ENCODE assay signal across 8 mouse cellular contexts in genomic region chr5:76869553-76869952, GRCm38 (mm10). TPM values are rescaled to one million over a fixed set of nuclear protein-coding genes. Genes with fewer than 3 reads are reported as not detected.
DNase-seq lines count a peak whose midpoint lies in the region; ATAC-seq and TF ChIP-seq lines count a peak whose summit lies in the region.

No protein-coding gene starts in this region.

- 0 out of 2 replicates have a peak overlapping the region, but pooled peaks have one; percentile 34 for H3K9ac ChIP-seq in heart, embryonic 11.5 days (ENCODE audit: low read depth, low read length)
- no peak overlapping the region; the same call in 1 of the 2 replicates for H3K9ac ChIP-seq in heart, adult 2 months (ENCODE audit: low read depth, low read length)
- no peak overlapping the region for H3K9ac ChIP-seq in forebrain, postnatal 0 days
- no peak overlapping the region for H3K9ac ChIP-seq in liver, embryonic 15.5 days

- H3K27ac ChIP-seq in heart, embryonic 11.5 days (ENCODE audit: low read depth, low read length): no peak overlapping the region
- H3K27ac ChIP-seq in heart, adult 2 months: no peak overlapping the region
- H3K27ac ChIP-seq in forebrain, postnatal 0 days (ENCODE audit: low read depth, low read length): no peak overlapping the region
- no peak overlapping the region for H3K27ac ChIP-seq in liver, embryonic 15.5 days (replicated peaks)

- 50% methylated on average over 6 of the region's 6 CpGs for WGBS in heart, embryonic 11.5 days (ENCODE audit: insufficient replicate concordance)
- 61% methylated on average over 6 of the region's 6 CpGs for WGBS in heart, adult 2 months
- 50% methylated on average over 6 of the region's 6 CpGs for WGBS in forebrain, postnatal 0 days
- 44% methylated on average over 6 of the region's 6 CpGs for WGBS in liver, embryonic 15.5 days (ENCODE audit: insufficient replicate concordance)

- H3K4me2 ChIP-seq in heart, embryonic 11.5 days: peak overlapping the region; percentile 69
- H3K4me2 ChIP-seq in forebrain, postnatal 0 days (ENCODE audit: low read depth): peak overlapping the region; percentile 37; the same call in 1 of the 2 replicates
- peak overlapping the region; percentile 63 for H3K4me2 ChIP-seq in liver, embryonic 15.5 days

- no peak for DNase-seq in heart, adult 2 months
- DNase-seq in forebrain, postnatal 0 days: no peak
- DNase-seq in right cerebral cortex, postnatal 14 days: no peak
- DNase-seq in thymus, postnatal 25 days: no peak
- DNase-seq in urinary bladder, postnatal 36 days (ENCODE audit: low spot score in 2 of 2): no peak

- no peak for TF ChIP-seq EP300 in heart, adult 2 months (IDR thresholded peaks at IDR 0.05; ENCODE audit: insufficient read depth, low read depth, low read length)

- H3K4me3 ChIP-seq in heart, embryonic 11.5 days (ENCODE audit: low read depth, low read length): peak overlapping the region; percentile 40
- H3K4me3 ChIP-seq in heart, adult 2 months: no peak overlapping the region
- H3K4me3 ChIP-seq in forebrain, postnatal 0 days (ENCODE audit: low read depth, low read length): peak overlapping the region; percentile 14; the same call in 1 of the 2 replicates
- peak overlapping the region; percentile 44 for H3K4me3 ChIP-seq in liver, embryonic 15.5 days (replicated peaks)

- H3K4me1 ChIP-seq in heart, embryonic 11.5 days (ENCODE audit: control insufficient read depth, insufficient read depth, low read length): peaks cover 23% of the 10 kb centered on the region
- no peaks in the 10 kb centered on the region for H3K4me1 ChIP-seq in heart, adult 2 months (ENCODE audit: control insufficient read depth, insufficient read depth, low read length)
- H3K4me1 ChIP-seq in forebrain, postnatal 0 days (ENCODE audit: insufficient read depth): no peaks in the 10 kb centered on the region
- 0 out of 2 replicates have a peak, but pooled peaks cover 6% of the 10 kb centered on the region for H3K4me1 ChIP-seq in liver, embryonic 15.5 days (replicated peaks)

- no peak for ATAC-seq in heart, embryonic 11.5 days (replicated peaks; ENCODE audit: insufficient number of reproducible peaks, low FRiP score, low TSS enrichment)
- ATAC-seq in CD4-positive, CD25-positive, alpha-beta regulatory T cell, adult 4 months: peak; percentile 34
- no peak for ATAC-seq in forebrain, postnatal 0 days
- ATAC-seq in liver, embryonic 15.5 days (ENCODE audit: insufficient read depth): no peak

- intact Hi-C loops in heart, adult 2 months (cut with DNase I): no loop called here

- no peaks in the 10 kb centered on the region for H3K79me2 ChIP-seq in heart, adult 2 months (replicated peaks; ENCODE audit: control insufficient read depth, insufficient read depth, low read length)

- no peak for TF ChIP-seq CTCF in heart, adult 2 months (IDR thresholded peaks at IDR 0.05)
- no peak for TF ChIP-seq CTCF in forebrain, postnatal 0 days (IDR thresholded peaks at IDR 0.05; ENCODE audit: low read depth)

- TF ChIP-seq POLR2A in heart, adult 2 months (IDR thresholded peaks at IDR 0.05; ENCODE audit: insufficient read depth, low read depth, low read length): no peak

- peaks cover 3% of the 10 kb centered on the region; the same call in 1 of the 2 replicates for H3K36me3 ChIP-seq in heart, embryonic 11.5 days (ENCODE audit: control insufficient read depth, insufficient read depth, low read length)
- no peaks in the 10 kb centered on the region for H3K36me3 ChIP-seq in heart, adult 2 months (ENCODE audit: control insufficient read depth, insufficient read depth, low read length)
- peaks cover 74% of the 10 kb centered on the region for H3K36me3 ChIP-seq in forebrain, postnatal 0 days (ENCODE audit: insufficient read depth)
- H3K36me3 ChIP-seq in liver, embryonic 15.5 days (replicated peaks): peaks cover 19% of the 10 kb centered on the region

- no peaks in the 10 kb centered on the region for H3K9me3 ChIP-seq in heart, embryonic 11.5 days (replicated peaks; ENCODE audit: control insufficient read depth, low read length)
- no peaks in the 10 kb centered on the region for H3K9me3 ChIP-seq in forebrain, postnatal 0 days (ENCODE audit: low read length)
- no peaks in the 10 kb centered on the region for H3K9me3 ChIP-seq in liver, embryonic 15.5 days (replicated peaks)

- H3K27me3 ChIP-seq in heart, embryonic 11.5 days (ENCODE audit: control insufficient read depth, insufficient read depth, low read length): no peaks in the 10 kb centered on the region
- H3K27me3 ChIP-seq in heart, adult 2 months (ENCODE audit: control insufficient read depth, insufficient read depth, low read length): no peaks in the 10 kb centered on the region
- no peaks in the 10 kb centered on the region for H3K27me3 ChIP-seq in forebrain, postnatal 0 days (ENCODE audit: insufficient read depth, low read length)
- H3K27me3 ChIP-seq in liver, embryonic 15.5 days: no peaks in the 10 kb centered on the region

RNA-seq across cellular contexts. Expression of gene Aasdh, which starts 35.8 kb away (rescaled TPM):
- polyA plus RNA-seq in heart, embryonic 11.5 days (2014; fragmentation: Nextera tagmentation; extraction: Ambion mirVana): 17.9 and 20.1 TPM in 2 replicates
- 10 to 100 TPM; 12.7 to 16.2 TPM for total RNA-seq in heart, adult 2 months (2021)
- polyA plus RNA-seq in heart, adult 2 months (2012; rRNA removed): 19.9 and 31.8 TPM in 2 replicates
- polyA plus RNA-seq in CD4-positive, CD25-positive, alpha-beta regulatory T cell, adult 4 months (2017; shearing (Covaris generic)): 10 to 100 TPM; 17.2 to 24.9 TPM
- total RNA-seq in forebrain, postnatal 0 days (2014; rRNA removed): 16.1 and 18.8 TPM in 2 replicates
- 6.7 and 13.3 TPM in 2 replicates for polyA plus RNA-seq in forebrain, postnatal 0 days (2015; fragmentation: Nextera tagmentation; extraction: Ambion mirVana)
- 5.0 and 5.3 TPM in 2 replicates for polyA plus RNA-seq in liver, embryonic 15.5 days (2015; fragmentation: Nextera tagmentation; extraction: Ambion mirVana)
